Mouse (Mus musculus): ENCODE results near the gene Gm21671. TPM values are rescaled to one million over a fixed set of nuclear protein-coding genes. Genes with fewer than 3 reads are reported as not detected.

The Gm21671 gene
- 0.32 TPM for polyA plus RNA-seq (2014; fragmentation: Illumina TruSeq; extraction: RNeasy Lipid Tissue Mini Kit (QIAGEN cat#74804); ENCODE audit: low read depth, low replicate concordance)

GRCm38 (mm10) chr5:25954317-25954716 lies at the start of gene Gm21671:
Gene Gm21671, minus strand, starts transcription at chr5:25954417.

DNA sequence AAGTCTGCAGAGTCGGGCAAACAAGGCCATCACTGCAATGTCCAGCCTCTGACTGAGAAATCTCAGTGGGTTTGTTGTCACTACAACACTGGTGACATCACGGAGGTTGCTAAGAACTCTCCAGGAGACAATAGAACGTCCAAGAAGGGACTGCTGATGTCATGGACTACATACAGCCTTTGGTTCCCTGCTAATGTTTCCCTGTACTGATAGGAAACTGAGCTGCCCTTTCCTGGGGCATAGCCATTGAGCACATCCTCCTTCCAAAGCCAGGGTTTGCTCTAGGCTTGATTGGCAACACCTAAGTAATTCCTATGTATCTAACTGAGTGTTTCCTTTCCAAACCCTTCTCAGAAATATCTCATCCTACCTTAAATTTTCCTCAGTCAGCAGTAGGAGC lies 34.3 kb upstream of the Gm21671 start, which contains the start of gene Gm21698:
Gene Gm21698 (minus strand): TSS at position 101 of the 400 bp plus-strand sequence.

GRCm38 (mm10) chr5:25972563-25972962 lies 18.3 kb upstream of the Gm21671 start, which contains the start of gene Gm21680:
Gene Gm21680, minus strand, starts transcription at chr5:25972663.

DNA sequence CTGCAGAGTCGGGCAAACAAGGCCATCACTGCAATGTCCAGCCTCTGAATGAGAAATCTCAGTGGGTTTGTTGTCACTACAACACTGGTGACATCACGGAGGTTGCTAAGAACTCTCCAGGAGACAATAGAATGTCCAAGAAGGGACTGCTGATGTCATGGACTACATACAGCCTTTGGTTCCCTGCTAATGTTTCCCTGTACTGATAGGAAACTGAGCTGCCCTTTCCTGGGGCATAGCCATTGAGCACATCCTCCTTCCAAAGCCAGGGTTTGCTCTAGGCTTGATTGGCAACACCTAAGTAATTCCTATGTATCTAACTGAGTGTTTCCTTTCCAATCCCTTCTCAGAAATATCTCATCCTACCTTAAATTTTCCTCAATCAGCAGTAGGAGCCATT lies 11.9 kb downstream of the Gm21671 start, which contains the start of gene Gm21663:
Gene Gm21663 (minus strand): TSS at position 101 of the 400 bp plus-strand sequence.

Other genes with a start within 250 kb of the Gm21671 start
- gene Xrcc2, start 248.6 kb downstream of the Gm21671 start, polyA plus RNA-seq (2014; fragmentation: Illumina TruSeq; extraction: RNeasy Lipid Tissue Mini Kit (QIAGEN cat#74804); ENCODE audit: low read depth, low replicate concordance): 4.0 TPM
- 4.6 TPM for gene Actr3b, start 194.4 kb downstream of the Gm21671 start, polyA plus RNA-seq (2014; fragmentation: Illumina TruSeq; extraction: RNeasy Lipid Tissue Mini Kit (QIAGEN cat#74804); ENCODE audit: low read depth, low replicate concordance)
- 0.20 TPM for gene Gm21663, start 12.0 kb downstream of the Gm21671 start, polyA plus RNA-seq (2014; fragmentation: Illumina TruSeq; extraction: RNeasy Lipid Tissue Mini Kit (QIAGEN cat#74804); ENCODE audit: low read depth, low replicate concordance)
- not detected for gene Gm21680, start 18.2 kb upstream of the Gm21671 start, polyA plus RNA-seq (2014; fragmentation: Illumina TruSeq; extraction: RNeasy Lipid Tissue Mini Kit (QIAGEN cat#74804); ENCODE audit: low read depth, low replicate concordance)
- gene Gm21698, start 34.2 kb upstream of the Gm21671 start, polyA plus RNA-seq (2014; fragmentation: Illumina TruSeq; extraction: RNeasy Lipid Tissue Mini Kit (QIAGEN cat#74804); ENCODE audit: low read depth, low replicate concordance): not detected
- not detected for gene Gm1979, start 50.4 kb upstream of the Gm21671 start, polyA plus RNA-seq (2014; fragmentation: Illumina TruSeq; extraction: RNeasy Lipid Tissue Mini Kit (QIAGEN cat#74804); ENCODE audit: low read depth, low replicate concordance)
- not detected for gene Gm5862, start 68.5 kb upstream of the Gm21671 start, polyA plus RNA-seq (2014; fragmentation: Illumina TruSeq; extraction: RNeasy Lipid Tissue Mini Kit (QIAGEN cat#74804); ENCODE audit: low read depth, low replicate concordance)
- 0.10 TPM for gene Speer4a, start 85.1 kb upstream of the Gm21671 start, polyA plus RNA-seq (2014; fragmentation: Illumina TruSeq; extraction: RNeasy Lipid Tissue Mini Kit (QIAGEN cat#74804); ENCODE audit: low read depth, low replicate concordance)
- gene Gm7347, start 104.2 kb upstream of the Gm21671 start, polyA plus RNA-seq (2014; fragmentation: Illumina TruSeq; extraction: RNeasy Lipid Tissue Mini Kit (QIAGEN cat#74804); ENCODE audit: low read depth, low replicate concordance): not detected
- not detected for gene Gm10471, start 134.9 kb upstream of the Gm21671 start, polyA plus RNA-seq (2014; fragmentation: Illumina TruSeq; extraction: RNeasy Lipid Tissue Mini Kit (QIAGEN cat#74804); ENCODE audit: low read depth, low replicate concordance)
- 0.21 TPM for gene 5031410I06Rik, start 150.9 kb upstream of the Gm21671 start, polyA plus RNA-seq (2014; fragmentation: Illumina TruSeq; extraction: RNeasy Lipid Tissue Mini Kit (QIAGEN cat#74804); ENCODE audit: low read depth, low replicate concordance)
- 0.12 TPM for gene Gm10220, start 167.0 kb upstream of the Gm21671 start, polyA plus RNA-seq (2014; fragmentation: Illumina TruSeq; extraction: RNeasy Lipid Tissue Mini Kit (QIAGEN cat#74804); ENCODE audit: low read depth, low replicate concordance)

All from adipose tissue, adult 10 weeks (tissue).